Mouse (Mus musculus): ENCODE results near the gene Tmx4. TPM values are rescaled to one million over a fixed set of nuclear protein-coding genes. Genes with fewer than 3 reads are reported as not detected.
"Not testable (repeated sequence)": the region's sequence is repeated elsewhere in the genome, so short reads cannot be mapped to it uniquely, and the experiment has no call there.

Tmx4 gene
- polyA plus RNA-seq, 1 experiment from 2014 or later: 6.3 TPM

GRCm38 (mm10) chr2:134645166-134645565 is 1.2 kb upstream of the Tmx4 start:
- Histone ChIP-seq H3K27me3 (replicated peaks; ENCODE audit: control insufficient read depth, insufficient read depth, low read length) (no peaks in the 10 kb centered on the region), H3K9me3 (ENCODE audit: control insufficient read depth) (no peaks in the 10 kb centered on the region), H3K4me2 (replicated peaks; ENCODE audit: low read depth) (no peak overlapping the region), H3K4me1 (replicated peaks; ENCODE audit: control insufficient read depth, insufficient read depth, low read length) (no peaks in the 10 kb centered on the region), H3K9ac (ENCODE audit: low read depth, low read length) (no peak overlapping the region), H3K27ac (ENCODE audit: low read depth, low read length) (no peak overlapping the region), H3K4me3 (ENCODE audit: low read depth, low read length) (no peak overlapping the region), H3K36me3 (ENCODE audit: control insufficient read depth, insufficient read depth) (no peaks in the 10 kb centered on the region)
- 43% methylated on average over 4 of the region's 4 CpGs for WGBS
- no peak for TF ChIP-seq CTCF (IDR thresholded peaks at IDR 0.05; ENCODE audit: low read depth)
- ATAC-seq: no peak

- WGBS: 37% methylated on average over 6 of the region's 6 CpGs
- Histone ChIP-seq H3K9me3 (ENCODE audit: control insufficient read depth) (no peaks in the 10 kb centered on the region), H3K27ac (ENCODE audit: low read depth, low read length) (no peak overlapping the region), H3K9ac (ENCODE audit: low read depth, low read length) (no peak overlapping the region), H3K4me1 (replicated peaks; ENCODE audit: control insufficient read depth, insufficient read depth, low read length) (no peaks in the 10 kb centered on the region), H3K27me3 (replicated peaks; ENCODE audit: control insufficient read depth, insufficient read depth, low read length) (no peaks in the 10 kb centered on the region), H3K4me2 (replicated peaks; ENCODE audit: low read depth) (peak overlapping the region; percentile 76), H3K36me3 (ENCODE audit: control insufficient read depth, insufficient read depth) (no peaks in the 10 kb centered on the region), H3K4me3 (ENCODE audit: low read depth, low read length) (peak overlapping the region; percentile 78; the same call in 1 of the 2 replicates)
- no peak for TF ChIP-seq CTCF (IDR thresholded peaks at IDR 0.05; ENCODE audit: low read depth)
- 0 out of 2 replicates have a peak, but pooled peaks have one; percentile 12 for ATAC-seq
These were observed 462 bp upstream of the Tmx4 start for GRCm38 (mm10) chr2:134644301-134644912.

DNA sequence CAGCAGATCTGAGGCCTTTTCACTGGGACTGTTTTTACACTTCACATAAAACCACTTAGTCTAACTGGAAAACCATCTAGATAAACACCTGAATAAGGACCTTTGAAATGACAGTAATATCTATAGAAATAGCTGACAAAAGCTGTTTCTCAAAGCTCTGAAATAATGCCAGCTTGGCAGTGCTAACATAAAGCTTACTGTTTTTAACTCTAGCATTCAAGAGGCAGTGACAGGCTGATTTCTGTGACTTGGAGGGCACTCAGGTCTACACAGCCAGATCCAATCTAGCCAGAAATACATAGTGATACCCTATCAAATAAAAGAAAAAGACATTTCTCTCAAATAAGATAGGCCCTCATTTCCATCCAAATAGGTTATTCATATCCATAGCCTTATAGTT is 1.6 kb downstream of the Tmx4 start:
- Histone ChIP-seq H3K27me3 (replicated peaks; ENCODE audit: control insufficient read depth, insufficient read depth, low read length) (no peaks in the 10 kb centered on the region), H3K9me3 (ENCODE audit: control insufficient read depth) (no peaks in the 10 kb centered on the region), H3K9ac (ENCODE audit: low read depth, low read length) (no peak overlapping the region), H3K4me3 (ENCODE audit: low read depth, low read length) (no peak overlapping the region), H3K36me3 (ENCODE audit: control insufficient read depth, insufficient read depth) (no peaks in the 10 kb centered on the region), H3K4me2 (replicated peaks; ENCODE audit: low read depth) (no peak overlapping the region), H3K4me1 (replicated peaks; ENCODE audit: control insufficient read depth, insufficient read depth, low read length) (no peaks in the 10 kb centered on the region), H3K27ac (ENCODE audit: low read depth, low read length) (no peak overlapping the region)
- TF ChIP-seq CTCF (IDR thresholded peaks at IDR 0.05; ENCODE audit: low read depth): no peak
- ATAC-seq: no peak

- Histone ChIP-seq H3K27me3 (replicated peaks; ENCODE audit: control insufficient read depth, insufficient read depth, low read length) (no peaks in the 10 kb centered on the region), H3K9me3 (ENCODE audit: control insufficient read depth) (no peaks in the 10 kb centered on the region), H3K9ac (ENCODE audit: low read depth, low read length) (no peak overlapping the region), H3K36me3 (ENCODE audit: control insufficient read depth, insufficient read depth) (0 out of 2 replicates have a peak, but pooled peaks cover 3% of the 10 kb centered on the region), H3K4me2 (replicated peaks; ENCODE audit: low read depth) (no peak overlapping the region), H3K27ac (ENCODE audit: low read depth, low read length) (no peak overlapping the region), H3K4me1 (replicated peaks; ENCODE audit: control insufficient read depth, insufficient read depth, low read length) (no peaks in the 10 kb centered on the region), H3K4me3 (ENCODE audit: low read depth, low read length) (no peak overlapping the region)
- TF ChIP-seq CTCF (IDR thresholded peaks at IDR 0.05; ENCODE audit: low read depth): no peak
- ATAC-seq: no peak
- 96% methylated on average over 5 of the region's 5 CpGs for WGBS
These were observed 2.6 kb downstream of the Tmx4 start for GRCm38 (mm10) chr2:134641372-134641771.

DNA sequence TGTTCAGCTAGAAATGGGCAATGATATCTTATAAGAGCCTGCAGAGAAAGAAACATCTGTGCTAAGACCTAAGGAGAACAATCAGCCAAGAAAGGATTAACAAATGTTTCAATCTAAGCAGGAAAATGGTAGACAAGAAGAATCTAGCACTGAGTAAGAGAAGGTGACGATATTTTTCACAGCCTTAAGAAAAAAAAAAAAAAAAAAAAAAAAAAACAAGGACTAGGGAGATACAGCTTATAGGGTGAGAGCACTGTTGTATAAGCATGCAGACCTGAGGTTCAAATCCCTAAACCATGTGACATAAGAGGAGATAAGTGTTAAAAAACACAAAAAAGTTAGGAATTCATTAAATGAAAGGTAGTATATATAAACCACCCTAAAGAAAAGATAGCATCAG is 3.5 kb downstream of the Tmx4 start:
- Histone ChIP-seq H3K27ac (ENCODE audit: low read depth, low read length) (no peak overlapping the region), H3K4me2 (replicated peaks; ENCODE audit: low read depth) (no peak overlapping the region), H3K9me3 (ENCODE audit: control insufficient read depth) (no peaks in the 10 kb centered on the region), H3K9ac (ENCODE audit: low read depth, low read length) (no peak overlapping the region), H3K36me3 (ENCODE audit: control insufficient read depth, insufficient read depth) (0 out of 2 replicates have a peak, but pooled peaks cover 5% of the 10 kb centered on the region), H3K27me3 (replicated peaks; ENCODE audit: control insufficient read depth, insufficient read depth, low read length) (no peaks in the 10 kb centered on the region), H3K4me1 (replicated peaks; ENCODE audit: control insufficient read depth, insufficient read depth, low read length) (no peaks in the 10 kb centered on the region), H3K4me3 (ENCODE audit: low read depth, low read length) (no peak overlapping the region)
- TF ChIP-seq CTCF (IDR thresholded peaks at IDR 0.05; ENCODE audit: low read depth): no peak
- 86% methylated on average over 1 of the region's 1 CpGs for WGBS
- no peak for ATAC-seq

GRCm38 (mm10) chr2:134628541-134628940 is 15.4 kb downstream of the Tmx4 start:
- not testable (repeated sequence) for H3K4me2 ChIP-seq (replicated peaks; ENCODE audit: low read depth); H3K27ac ChIP-seq (ENCODE audit: low read depth, low read length); H3K27me3 ChIP-seq (replicated peaks; ENCODE audit: control insufficient read depth, insufficient read depth, low read length); H3K9ac ChIP-seq (ENCODE audit: low read depth, low read length); H3K36me3 ChIP-seq (ENCODE audit: control insufficient read depth, insufficient read depth); H3K4me1 ChIP-seq (replicated peaks; ENCODE audit: control insufficient read depth, insufficient read depth, low read length); ATAC-seq; H3K9me3 ChIP-seq (ENCODE audit: control insufficient read depth); H3K4me3 ChIP-seq (ENCODE audit: low read depth, low read length)
- 100% methylated on average over 1 of the region's 2 CpGs for WGBS

- no peaks in the 10 kb centered on the region for H3K27me3 ChIP-seq (replicated peaks; ENCODE audit: control insufficient read depth, insufficient read depth, low read length)
- H3K4me2 ChIP-seq (replicated peaks; ENCODE audit: low read depth): no peak overlapping the region
- no peak overlapping the region for H3K4me3 ChIP-seq (ENCODE audit: low read depth, low read length)
- H3K36me3 ChIP-seq (ENCODE audit: control insufficient read depth, insufficient read depth): no peaks in the 10 kb centered on the region
- H3K4me1 ChIP-seq (replicated peaks; ENCODE audit: control insufficient read depth, insufficient read depth, low read length): no peaks in the 10 kb centered on the region
- H3K27ac ChIP-seq (ENCODE audit: low read depth, low read length): no peak overlapping the region
- TF ChIP-seq CTCF (IDR thresholded peaks at IDR 0.05; ENCODE audit: low read depth): no peak
- H3K9me3 ChIP-seq (ENCODE audit: control insufficient read depth): no peaks in the 10 kb centered on the region
- no peak overlapping the region for H3K9ac ChIP-seq (ENCODE audit: low read depth, low read length)
- ATAC-seq: no peak
These were observed 39.0 kb downstream of the Tmx4 start for GRCm38 (mm10) chr2:134604935-134605334.
